Mouse (Mus musculus): ENCODE measurements at regions not wholly inside any gene's neighbourhood (a gene's known extent, or its start where the extent isn't known, plus 50 kb on each side); places are given as distances from the start of the nearest gene placed in this dataset.

- peak; percentile 87 for DNase-seq (ENCODE audit: low spot score)
Measured at GRCm38 (mm10) chr2:167782231-167782999, 92.8 kb upstream of the Tmem189 start.

- no peak for DNase-seq (ENCODE audit: low spot score)
Measured at GRCm38 (mm10) chr2:167781496-167781895, 91.9 kb upstream of the Tmem189 start.

- no peak for DNase-seq (ENCODE audit: low spot score)
Measured at GRCm38 (mm10) chr2:167778691-167779090, 89.1 kb upstream of the Tmem189 start.

GRCm38 (mm10) chr2:167778271-167778670 is 88.6 kb upstream of the Tmem189 start:
- DNase-seq (ENCODE audit: low spot score), result no peak

- DNase-seq (ENCODE audit: low spot score), result peak; percentile 65
Measured at GRCm38 (mm10) chr2:167777331-167778085, 87.9 kb upstream of the Tmem189 start.

- DNase-seq (ENCODE audit: low spot score), result no peak
Measured at GRCm38 (mm10) chr2:167776251-167777168, 86.9 kb upstream of the Tmem189 start.

- DNase-seq (ENCODE audit: low spot score), result no peak
Measured at GRCm38 (mm10) chr2:167775218-167775915, 85.7 kb upstream of the Tmem189 start.

- DNase-seq (ENCODE audit: low spot score), result no peak
Measured at GRCm38 (mm10) chr2:167774806-167775179, 85.2 kb upstream of the Tmem189 start.

GRCm38 (mm10) chr2:167774166-167774805 is 84.7 kb upstream of the Tmem189 start:
- no peak for DNase-seq (ENCODE audit: low spot score)

- no peak for DNase-seq (ENCODE audit: low spot score)
Measured at GRCm38 (mm10) chr2:167772834-167773233, 83.2 kb upstream of the Tmem189 start.

GRCm38 (mm10) chr2:167767962-167768361 is 78.3 kb upstream of the Tmem189 start:
- DNase-seq (ENCODE audit: low spot score), result no peak

GRCm38 (mm10) chr2:167767371-167767770 is 77.7 kb upstream of the Tmem189 start:
- DNase-seq (ENCODE audit: low spot score), result no peak

- no peak for DNase-seq (ENCODE audit: low spot score)
Measured at GRCm38 (mm10) chr2:167765811-167766210, 76.2 kb upstream of the Tmem189 start.

GRCm38 (mm10) chr2:167765072-167765800 is 75.6 kb upstream of the Tmem189 start:
- DNase-seq (ENCODE audit: low spot score), result peak; percentile 83

- no peak for DNase-seq (ENCODE audit: low spot score)
Measured at GRCm38 (mm10) chr2:167763891-167764410, 74.3 kb upstream of the Tmem189 start.

GRCm38 (mm10) chr2:167761404-167761936 is 71.8 kb upstream of the Tmem189 start:
- no peak for DNase-seq (ENCODE audit: low spot score)

- no peak for DNase-seq (ENCODE audit: low spot score)
Measured at GRCm38 (mm10) chr2:167760681-167761403, 71.2 kb upstream of the Tmem189 start.

GRCm38 (mm10) chr2:167759603-167760390 is 70.2 kb upstream of the Tmem189 start:
- DNase-seq (ENCODE audit: low spot score), result peak; percentile 70
